Mouse (Mus musculus): ENCODE data around the gene Scnn1a. TPM values are rescaled to one million over a fixed set of nuclear protein-coding genes. Genes with fewer than 3 reads are reported as not detected.

Gene Scnn1a
- total RNA-seq, 2 experiments from 2014 or later: 0.10 to 0.14 TPM

DNA sequence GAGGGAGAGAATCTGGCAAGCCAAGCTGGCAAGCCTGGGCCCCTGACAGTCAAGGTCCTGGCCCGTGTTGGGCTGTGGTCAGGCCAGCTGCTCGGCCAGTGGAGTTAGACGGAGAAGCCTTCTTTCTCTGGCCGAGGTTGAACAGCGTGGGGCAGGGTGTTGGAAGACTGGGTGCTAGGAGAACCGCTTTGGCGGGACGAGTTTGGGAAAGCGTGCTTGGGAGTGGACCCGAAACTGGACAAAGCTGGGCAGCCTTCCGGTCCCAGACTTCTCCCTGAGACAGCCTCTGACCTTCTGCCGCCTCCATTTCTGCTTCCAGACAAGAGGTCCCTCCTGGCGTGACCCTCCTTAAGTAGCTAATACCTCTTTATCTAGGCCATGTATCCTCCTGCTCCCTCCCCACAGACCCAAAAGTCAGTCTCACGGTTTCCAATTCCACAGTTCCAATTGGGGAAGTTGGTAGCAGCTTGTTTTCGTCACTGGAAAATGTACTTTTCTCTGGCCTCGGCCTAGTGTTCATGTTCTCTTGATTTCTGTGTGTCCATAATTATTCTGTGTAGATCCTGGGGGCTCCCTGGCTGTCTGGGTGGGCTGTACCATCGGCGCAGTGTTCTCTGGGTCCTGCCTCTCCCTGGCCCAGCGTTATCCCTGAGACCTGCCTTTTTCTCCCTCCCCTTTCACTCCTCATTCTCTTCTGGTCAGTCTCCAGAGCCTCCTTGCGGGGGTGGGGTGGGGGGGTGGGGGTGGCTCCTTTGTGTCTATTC lies 30.0 kb downstream of the Scnn1a start:
- no peak for TF ChIP-seq CTCF (IDR thresholded peaks at IDR 0.05)
- intact Hi-C loops (cut with DNase I): no loop called here
- peak; percentile 87 for DNase-seq
- Histone ChIP-seq H3K4me3 (peak overlapping the region; percentile 94), H3K27ac (peak overlapping the region; percentile 94)

DNA sequence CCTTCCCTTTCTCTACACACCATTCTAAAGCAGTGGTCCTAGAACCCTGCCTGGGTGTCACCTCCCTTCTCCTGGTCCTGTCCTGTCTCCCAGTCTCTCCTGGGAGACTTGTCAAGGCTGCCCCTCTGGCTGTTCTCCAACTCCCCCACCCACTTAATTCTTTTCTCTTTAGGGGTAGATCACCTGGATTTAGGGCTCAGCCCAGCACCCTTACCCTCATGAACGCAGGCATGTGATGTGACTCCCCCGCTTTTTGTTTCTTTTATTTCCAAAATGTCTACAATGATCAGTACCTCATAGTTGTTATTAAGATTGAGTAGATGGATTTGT lies 30.5 kb downstream of the Scnn1a start:
- intact Hi-C loops (cut with DNase I): no loop called here
- no peak for DNase-seq
- Histone ChIP-seq H3K27ac (peak overlapping the region; percentile 94), H3K4me3 (peak overlapping the region; percentile 94)
- TF ChIP-seq CTCF (IDR thresholded peaks at IDR 0.05): no peak

DNA sequence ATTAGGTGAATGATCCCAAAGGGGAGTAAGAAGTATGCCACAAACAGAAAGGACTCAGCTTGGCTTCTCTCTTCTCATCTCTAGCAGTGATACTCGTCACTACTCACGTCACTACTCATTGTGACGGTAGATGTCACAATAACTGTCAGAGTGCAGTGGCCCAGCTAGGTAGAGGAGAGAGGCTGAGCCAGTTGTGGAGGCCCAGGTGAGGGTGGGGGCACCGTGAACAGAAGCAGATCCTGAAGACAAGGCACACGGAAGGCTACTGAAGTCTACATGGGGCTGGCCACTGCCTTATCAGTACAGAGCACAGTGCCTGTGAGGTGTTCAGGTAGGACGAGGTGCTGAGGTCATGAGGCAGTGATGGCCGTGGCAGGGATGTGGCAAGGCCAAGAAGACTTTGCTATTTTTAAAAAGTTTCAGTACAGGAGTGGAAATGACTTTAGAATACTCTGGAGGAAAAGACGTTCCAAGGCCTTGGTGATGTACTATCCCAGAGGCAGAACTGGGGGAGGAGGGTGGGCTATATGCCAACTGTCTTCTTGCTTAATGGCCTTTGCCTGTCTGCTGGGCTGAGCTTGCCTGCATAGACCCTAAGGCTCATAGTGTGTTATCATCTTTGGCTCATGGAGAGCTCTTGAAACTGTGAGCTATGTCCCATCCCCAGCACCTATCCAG lies 31.0 kb downstream of the Scnn1a start:
- peak; percentile 67 for DNase-seq
- intact Hi-C loops (cut with DNase I): no loop called here
- TF ChIP-seq CTCF (IDR thresholded peaks at IDR 0.05): no peak
- peak overlapping the region; percentile 94 for H3K4me3 ChIP-seq
- peak overlapping the region; percentile 94 for H3K27ac ChIP-seq

GRCm38 (mm10) chr6:125352046-125352384 lies 31.6 kb downstream of the Scnn1a start:
- H3K4me3 ChIP-seq: peak overlapping the region; percentile 94
- H3K27ac ChIP-seq: peak overlapping the region; percentile 94
- intact Hi-C loops (cut with DNase I): no loop called here
- DNase-seq: no peak
- TF ChIP-seq CTCF (IDR thresholded peaks at IDR 0.05): no peak

DNA sequence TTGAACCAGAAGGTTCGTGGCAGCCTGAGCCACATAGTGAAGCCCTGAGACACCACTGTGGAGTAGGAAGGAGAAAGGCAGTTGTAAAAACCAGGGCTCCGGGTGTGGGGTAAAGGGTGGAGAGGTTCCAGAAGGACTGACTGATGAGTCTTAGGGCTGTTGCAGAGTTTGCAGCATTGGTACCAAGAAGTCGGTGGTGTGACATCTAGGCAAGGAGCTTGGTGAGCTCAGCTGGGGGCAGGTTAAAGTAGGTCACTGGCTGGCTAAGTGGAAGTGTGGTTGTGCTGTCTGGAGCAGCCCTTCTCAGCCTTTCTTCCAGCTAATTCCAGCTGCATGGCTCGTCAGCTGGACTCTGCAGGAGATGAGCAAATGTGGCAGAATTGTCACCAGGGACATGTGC lies 32.4 kb downstream of the Scnn1a start:
- DNase-seq: no peak
- intact Hi-C loops (cut with DNase I): no loop called here
- Histone ChIP-seq H3K27ac (peak overlapping the region; percentile 94), H3K4me3 (peak overlapping the region; percentile 94)
- TF ChIP-seq CTCF (IDR thresholded peaks at IDR 0.05): no peak

- intact Hi-C loops (cut with DNase I): no loop called here
- peak overlapping the region; percentile 94 for H3K27ac ChIP-seq
- peak overlapping the region; percentile 94 for H3K4me3 ChIP-seq
- TF ChIP-seq CTCF (IDR thresholded peaks at IDR 0.05): no peak
- no peak for DNase-seq
These were observed 32.8 kb downstream of the Scnn1a start for GRCm38 (mm10) chr6:125353221-125353620.

DNA sequence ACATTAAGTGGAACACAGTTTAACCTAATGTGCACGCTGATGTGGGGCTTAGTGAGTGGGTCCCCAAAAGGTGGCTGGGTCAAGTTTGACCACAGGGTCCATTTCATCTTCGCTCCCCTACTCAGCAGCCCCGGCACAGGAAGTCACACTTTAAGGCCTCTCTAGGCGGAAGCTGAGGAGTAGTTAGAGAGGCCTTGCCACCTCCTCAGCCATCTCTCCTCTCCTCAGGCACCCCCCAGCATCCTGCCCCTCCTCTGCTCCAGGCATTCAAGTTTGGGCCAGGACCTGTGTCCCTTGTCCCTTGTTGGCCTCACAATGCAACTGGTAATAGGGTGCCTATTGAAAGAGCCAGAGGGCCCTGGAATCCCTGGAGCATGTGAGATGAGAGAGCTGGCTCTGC lies 33.2 kb downstream of the Scnn1a start:
- intact Hi-C loops (cut with DNase I): no loop called here
- H3K4me3 ChIP-seq: peak overlapping the region; percentile 94
- peak overlapping the region; percentile 94 for H3K27ac ChIP-seq
- no peak for DNase-seq
- no peak for TF ChIP-seq CTCF (IDR thresholded peaks at IDR 0.05)

- H3K4me3 ChIP-seq: peak overlapping the region; percentile 94
These were observed 34.1 kb downstream of the Scnn1a start for GRCm38 (mm10) chr6:125354352-125355151.

GRCm38 (mm10) chr6:125355197-125355741 lies 34.8 kb downstream of the Scnn1a start:
- peak overlapping the region; percentile 94 for H3K27ac ChIP-seq
- intact Hi-C loops (cut with DNase I): no loop called here
- TF ChIP-seq CTCF (IDR thresholded peaks at IDR 0.05): no peak
- peak overlapping the region; percentile 94 for H3K4me3 ChIP-seq
- DNase-seq: no peak

More at GRCm38 (mm10) chr6:125354352-125355151, 34.1 kb downstream of the Scnn1a start:
- peak; percentile 77 for DNase-seq
- TF ChIP-seq CTCF (IDR thresholded peaks at IDR 0.05): no peak
- intact Hi-C loops (cut with DNase I): no loop called here
- peak overlapping the region; percentile 94 for H3K27ac ChIP-seq

GRCm38 (mm10) chr6:125356264-125356663 lies 35.8 kb downstream of the Scnn1a start:
- TF ChIP-seq CTCF (IDR thresholded peaks at IDR 0.05): no peak
- intact Hi-C loops (cut with DNase I): no loop called here
- no peak for DNase-seq
- Histone ChIP-seq H3K27ac (peak overlapping the region; percentile 94), H3K4me3 (peak overlapping the region; percentile 94; the same call in 1 of the 2 replicates)

DNA sequence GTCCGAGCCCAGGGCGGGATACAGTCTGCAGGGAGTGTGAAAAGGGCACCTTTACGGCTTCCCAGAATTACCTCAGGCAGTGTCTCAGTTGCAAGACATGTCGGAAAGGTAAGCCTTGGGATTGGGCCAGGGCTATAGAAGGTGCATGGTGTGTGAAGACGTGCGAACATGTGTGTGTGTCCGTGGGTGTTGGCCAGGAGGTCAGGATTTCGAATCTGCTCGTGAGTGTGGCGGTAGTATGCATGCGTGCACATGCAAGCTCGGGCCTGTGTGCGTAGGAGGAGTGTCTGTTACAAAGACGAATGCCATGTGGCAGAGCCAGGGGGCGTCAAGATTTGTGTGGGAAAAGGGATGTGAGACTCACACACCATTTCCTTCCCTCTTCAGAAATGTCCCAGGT lies 36.9 kb downstream of the Scnn1a start:
- Histone ChIP-seq H3K27ac (no peak overlapping the region), H3K4me3 (no peak overlapping the region)
- DNase-seq: no peak
- intact Hi-C loops (cut with DNase I): no loop called here
- TF ChIP-seq CTCF (IDR thresholded peaks at IDR 0.05): no peak

DNA sequence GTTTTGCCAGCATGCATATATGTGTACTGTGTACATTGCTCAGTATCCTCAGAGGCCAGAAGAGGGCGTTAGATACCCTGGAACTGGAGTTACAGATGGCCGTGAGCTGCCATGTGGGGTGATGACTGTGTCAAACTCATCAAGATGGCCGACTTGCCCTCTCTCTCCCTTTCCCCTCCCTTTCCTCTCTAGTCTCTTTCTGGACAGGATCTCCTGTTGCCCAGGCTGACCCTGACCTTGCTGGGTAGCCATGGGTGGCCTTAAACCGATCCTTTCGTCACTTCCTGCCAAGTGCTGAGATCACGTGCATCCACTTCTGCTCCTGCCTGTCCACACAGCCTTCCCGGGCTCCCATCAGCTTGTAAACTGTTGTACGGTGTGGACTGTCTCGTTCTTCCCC lies 39.5 kb downstream of the Scnn1a start:
- no peak for TF ChIP-seq CTCF (IDR thresholded peaks at IDR 0.05)
- Histone ChIP-seq H3K4me3 (no peak overlapping the region), H3K27ac (no peak overlapping the region)
- DNase-seq: no peak
- intact Hi-C loops (cut with DNase I): no loop called here

GRCm38 (mm10) chr6:125360846-125361245 lies 40.4 kb downstream of the Scnn1a start:
- no peak for TF ChIP-seq CTCF (IDR thresholded peaks at IDR 0.05)
- no peak for DNase-seq
- Histone ChIP-seq H3K27ac (no peak overlapping the region), H3K4me3 (no peak overlapping the region)
- intact Hi-C loops (cut with DNase I): no loop called here

Data from gastrocnemius, adult 2 months (tissue).